Mouse (Mus musculus): ENCODE results near the gene Col13a1. TPM values are rescaled to one million over a fixed set of nuclear protein-coding genes. Genes with fewer than 3 reads are reported as not detected.

Col13a1 gene
- polyA plus RNA-seq (2012; rRNA removed), result 7.0 and 10.2 TPM in 2 replicates
- 5.5 and 6.4 TPM in 2 replicates for polyA plus RNA-seq (2014; fragmentation: Nextera tagmentation; extraction: Ambion mirVana)

DNA sequence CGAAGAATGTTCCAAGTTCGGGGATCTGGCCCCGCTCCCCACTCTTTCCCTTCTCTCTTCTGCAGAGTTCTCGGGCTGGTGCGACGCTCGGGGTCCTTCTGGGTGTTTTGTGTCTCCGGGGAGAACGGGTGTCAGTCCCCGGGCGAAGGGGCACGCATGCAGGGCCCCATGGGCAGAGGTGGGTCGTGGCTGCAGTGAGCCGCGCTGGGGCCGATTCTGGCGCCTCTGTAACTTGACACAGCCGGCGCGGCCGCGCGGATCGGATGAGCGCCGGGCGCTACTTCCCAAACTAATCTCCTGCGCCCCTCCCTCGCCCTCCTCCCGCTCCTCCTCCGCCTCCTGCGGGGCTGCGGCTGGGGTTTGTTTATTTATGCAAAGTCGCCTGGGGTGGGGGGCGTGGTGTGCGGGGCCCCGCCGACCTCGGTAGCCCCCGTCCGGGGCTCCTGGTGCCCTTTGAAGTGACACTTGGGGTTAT is at the start of gene Col13a1:
Col13a1 (minus strand) TSS at position 243 of the 475 bp plus-strand sequence.
- peak; percentile 57 for DNase-seq (ENCODE audit: low spot score)
- Histone ChIP-seq H3K27me3 (ENCODE audit: control insufficient read depth, insufficient read depth, low read length) (peaks cover 40% of the 10 kb centered on the region), H3K4me1 (ENCODE audit: control insufficient read depth, insufficient read depth, low read length) (peaks cover 19% of the 10 kb centered on the region), H3K9me3 (ENCODE audit: control insufficient read depth, low read length) (no peaks in the 10 kb centered on the region), H3K4me3 (replicated peaks; ENCODE audit: low read length) (peak within 1 kb of the TSS; percentile 48), H3K27ac (replicated peaks; ENCODE audit: low read depth, low read length) (no peak within 1 kb of the TSS), H3K36me3 (ENCODE audit: control insufficient read depth, insufficient read depth, low read length) (no peaks in the 10 kb centered on the region), H3K4me2 (replicated peaks; ENCODE audit: low read depth, low read length, severe bottlenecking) (peak within 1 kb of the TSS; percentile 94), H3K9ac (ENCODE audit: low read depth, low read length, severe bottlenecking) (peak within 1 kb of the TSS; percentile 51)
- ATAC-seq (ENCODE audit: low FRiP score, low read depth), result peak; percentile 35; the same call in 1 of the 2 replicates
- 0% methylated on average over 32 of the region's 41 CpGs for WGBS
- no peak for TF ChIP-seq POLR2A (IDR thresholded peaks at IDR 0.05; ENCODE audit: borderline replicate concordance, extremely low read depth, insufficient read depth, insufficient read length)

DNA sequence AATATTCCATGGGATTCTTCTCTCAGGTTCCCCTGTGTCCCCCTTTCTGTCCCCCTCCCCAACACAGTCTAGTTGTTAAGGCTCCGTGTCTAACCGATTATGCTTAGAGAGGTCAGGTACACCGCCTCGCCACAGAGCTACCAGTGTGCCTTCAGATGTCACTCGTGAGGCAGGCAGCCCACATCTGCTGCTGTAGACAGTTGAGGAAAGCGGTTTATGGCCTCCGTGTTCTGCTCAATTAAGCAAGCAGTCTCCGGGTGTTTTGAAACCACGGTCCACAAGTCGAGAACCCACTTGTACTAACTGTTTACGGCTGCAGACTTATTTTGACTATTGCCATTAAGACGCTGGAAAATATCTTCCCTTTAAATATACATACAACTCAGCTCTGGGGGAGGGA is 48.8 kb upstream of the Col13a1 start:
- Histone ChIP-seq H3K27me3 (ENCODE audit: control insufficient read depth, insufficient read depth, low read length) (no peaks in the 10 kb centered on the region), H3K4me3 (replicated peaks; ENCODE audit: low read length) (no peak overlapping the region), H3K9ac (ENCODE audit: low read depth, low read length, severe bottlenecking) (no peak overlapping the region), H3K27ac (replicated peaks; ENCODE audit: low read depth, low read length) (no peak overlapping the region), H3K4me1 (ENCODE audit: control insufficient read depth, insufficient read depth, low read length) (peaks cover 5% of the 10 kb centered on the region; the same call in 1 of the 2 replicates), H3K4me2 (replicated peaks; ENCODE audit: low read depth, low read length, severe bottlenecking) (no peak overlapping the region), H3K36me3 (ENCODE audit: control insufficient read depth, insufficient read depth, low read length) (no peaks in the 10 kb centered on the region), H3K9me3 (ENCODE audit: control insufficient read depth, low read length) (0 out of 2 replicates have a peak, but pooled peaks cover 3% of the 10 kb centered on the region)
- TF ChIP-seq POLR2A (IDR thresholded peaks at IDR 0.05; ENCODE audit: borderline replicate concordance, extremely low read depth, insufficient read depth, insufficient read length), result no peak
- 37% methylated on average over 12 of the region's 12 CpGs for WGBS
- DNase-seq (ENCODE audit: low spot score), result no peak
- no peak for ATAC-seq (ENCODE audit: low FRiP score, low read depth)

DNA sequence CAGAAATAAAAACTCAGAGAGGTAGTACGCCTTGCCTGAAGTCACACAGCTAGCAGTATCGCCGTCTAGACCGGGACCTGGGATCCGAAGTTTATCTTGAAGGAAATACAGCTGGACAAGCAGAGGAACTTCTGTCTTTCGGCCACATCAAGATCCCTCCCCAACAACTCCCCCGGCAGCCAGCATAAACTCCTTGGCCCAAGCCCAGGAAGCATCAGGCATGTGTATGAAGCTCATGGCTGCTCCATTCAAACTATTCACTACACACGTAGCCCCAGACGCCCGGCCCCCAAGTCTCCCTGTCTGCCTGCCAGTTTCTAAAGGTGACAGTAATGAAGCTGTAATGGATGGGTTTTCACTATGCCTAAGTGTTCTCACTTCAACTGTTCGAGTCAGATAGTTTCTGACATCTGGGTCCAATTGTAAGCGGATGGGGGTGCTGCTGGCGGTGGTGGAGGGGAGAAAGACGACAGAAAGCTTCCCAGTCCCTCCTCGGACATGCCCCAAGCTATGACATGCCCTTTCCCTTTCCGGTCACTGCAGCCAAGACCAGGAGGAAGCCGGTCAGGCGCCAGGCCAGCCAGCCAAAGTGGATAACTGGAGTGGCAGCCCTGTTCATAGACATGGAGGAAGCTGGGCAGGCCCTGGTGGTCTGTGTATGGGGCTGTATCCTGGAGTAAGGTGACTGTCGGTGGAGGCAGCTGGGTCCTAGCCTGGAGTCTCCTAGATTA is 45.1 kb upstream of the Col13a1 start:
- H3K9ac ChIP-seq (ENCODE audit: low read depth, low read length, severe bottlenecking), result no peak overlapping the region
- H3K36me3 ChIP-seq (ENCODE audit: control insufficient read depth, insufficient read depth, low read length), result no peaks in the 10 kb centered on the region
- H3K4me2 ChIP-seq (replicated peaks; ENCODE audit: low read depth, low read length, severe bottlenecking), result no peak overlapping the region
- peaks cover 5% of the 10 kb centered on the region; the same call in 1 of the 2 replicates for H3K4me1 ChIP-seq (ENCODE audit: control insufficient read depth, insufficient read depth, low read length)
- DNase-seq (ENCODE audit: low spot score) (peak; percentile 64), ATAC-seq (ENCODE audit: low FRiP score, low read depth) (no peak)
- H3K9me3 ChIP-seq (ENCODE audit: control insufficient read depth, low read length), result no peaks in the 10 kb centered on the region
- H3K27ac ChIP-seq (replicated peaks; ENCODE audit: low read depth, low read length), result no peak overlapping the region
- H3K4me3 ChIP-seq (replicated peaks; ENCODE audit: low read length), result no peak overlapping the region
- no peaks in the 10 kb centered on the region for H3K27me3 ChIP-seq (ENCODE audit: control insufficient read depth, insufficient read depth, low read length)
- TF ChIP-seq POLR2A (IDR thresholded peaks at IDR 0.05; ENCODE audit: borderline replicate concordance, extremely low read depth, insufficient read depth, insufficient read length), result no peak
- 35% methylated on average over 19 of the region's 19 CpGs for WGBS

DNA sequence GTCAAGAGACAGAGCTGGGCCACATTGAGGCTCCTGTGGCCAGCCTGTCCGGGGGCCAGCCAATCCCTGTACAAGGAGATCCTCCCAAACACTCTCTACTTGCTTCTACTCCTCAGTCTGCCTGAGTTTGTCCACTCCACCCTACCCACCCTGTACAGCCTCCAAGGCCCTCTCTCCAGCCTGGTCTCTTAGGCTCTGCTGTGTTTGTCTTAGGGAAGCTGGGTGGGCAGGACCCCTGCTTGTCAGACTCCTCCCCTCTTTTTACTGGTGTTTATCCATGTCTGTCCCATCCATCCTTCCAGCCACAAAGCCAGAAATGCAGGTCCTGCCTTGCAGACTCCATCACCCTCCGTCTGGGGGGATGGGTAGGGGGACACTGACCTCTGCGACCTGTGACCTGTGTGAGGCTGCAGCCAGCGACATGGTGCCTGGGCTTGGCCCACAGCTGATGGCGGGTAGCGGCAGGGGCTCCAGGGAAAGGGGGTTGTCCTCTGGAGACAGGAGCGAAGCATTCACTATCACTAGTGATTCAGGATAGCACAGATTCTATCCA is 41.2 kb upstream of the Col13a1 start:
- no peak overlapping the region for H3K27ac ChIP-seq (replicated peaks; ENCODE audit: low read depth, low read length)
- H3K27me3 ChIP-seq (ENCODE audit: control insufficient read depth, insufficient read depth, low read length), result no peaks in the 10 kb centered on the region
- no peak overlapping the region for H3K9ac ChIP-seq (ENCODE audit: low read depth, low read length, severe bottlenecking)
- no peak overlapping the region for H3K4me3 ChIP-seq (replicated peaks; ENCODE audit: low read length)
- no peaks in the 10 kb centered on the region for H3K9me3 ChIP-seq (ENCODE audit: control insufficient read depth, low read length)
- ATAC-seq (ENCODE audit: low FRiP score, low read depth), result no peak
- WGBS, result 38% methylated on average over 7 of the region's 7 CpGs
- DNase-seq (ENCODE audit: low spot score), result no peak
- H3K4me1 ChIP-seq (ENCODE audit: control insufficient read depth, insufficient read depth, low read length), result peaks cover 5% of the 10 kb centered on the region; the same call in 1 of the 2 replicates
- TF ChIP-seq POLR2A (IDR thresholded peaks at IDR 0.05; ENCODE audit: borderline replicate concordance, extremely low read depth, insufficient read depth, insufficient read length), result no peak
- H3K4me2 ChIP-seq (replicated peaks; ENCODE audit: low read depth, low read length, severe bottlenecking), result no peak overlapping the region
- no peaks in the 10 kb centered on the region for H3K36me3 ChIP-seq (ENCODE audit: control insufficient read depth, insufficient read depth, low read length)

DNA sequence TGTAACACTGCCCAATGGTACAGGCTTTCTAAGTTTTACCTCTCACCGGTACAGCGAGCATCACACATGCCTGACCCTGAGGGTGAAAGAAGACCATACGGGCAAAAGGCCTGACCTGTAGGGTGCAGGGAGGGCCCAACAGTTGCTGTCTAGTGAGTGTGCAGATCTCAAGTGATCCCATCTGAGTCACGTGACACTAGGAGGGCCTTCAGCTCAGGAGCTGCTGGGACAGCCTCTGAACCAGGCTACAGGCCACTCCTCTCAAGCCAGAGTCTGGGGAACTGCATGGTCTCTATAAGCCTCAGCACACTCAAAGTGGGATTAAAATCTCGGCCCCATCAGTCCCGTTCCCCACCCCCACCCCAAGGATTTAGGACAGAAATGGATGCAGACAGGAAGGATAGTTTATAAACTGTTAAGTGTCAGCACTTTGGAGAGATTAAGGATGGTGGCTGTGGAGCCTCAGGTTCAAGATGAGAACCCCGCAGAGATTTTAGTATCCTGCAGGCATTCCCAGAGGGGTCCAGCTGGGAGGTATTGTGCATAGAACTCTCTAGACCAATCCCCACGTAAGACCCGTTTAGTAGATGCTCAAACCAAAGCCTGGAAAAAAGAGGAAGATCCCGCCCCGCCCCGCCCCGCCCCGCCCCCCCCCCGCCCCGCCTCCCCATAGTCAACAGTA is 40.6 kb upstream of the Col13a1 start:
- TF ChIP-seq POLR2A (IDR thresholded peaks at IDR 0.05; ENCODE audit: borderline replicate concordance, extremely low read depth, insufficient read depth, insufficient read length), result no peak
- Histone ChIP-seq H3K27ac (replicated peaks; ENCODE audit: low read depth, low read length) (no peak overlapping the region), H3K36me3 (ENCODE audit: control insufficient read depth, insufficient read depth, low read length) (no peaks in the 10 kb centered on the region), H3K27me3 (ENCODE audit: control insufficient read depth, insufficient read depth, low read length) (no peaks in the 10 kb centered on the region), H3K4me2 (replicated peaks; ENCODE audit: low read depth, low read length, severe bottlenecking) (no peak overlapping the region), H3K9ac (ENCODE audit: low read depth, low read length, severe bottlenecking) (no peak overlapping the region), H3K4me3 (replicated peaks; ENCODE audit: low read length) (no peak overlapping the region), H3K9me3 (ENCODE audit: control insufficient read depth, low read length) (no peaks in the 10 kb centered on the region), H3K4me1 (ENCODE audit: control insufficient read depth, insufficient read depth, low read length) (peaks cover 5% of the 10 kb centered on the region; the same call in 1 of the 2 replicates)
- ATAC-seq (ENCODE audit: low FRiP score, low read depth) (no peak), DNase-seq (ENCODE audit: low spot score) (no peak)
- 39% methylated on average over 9 of the region's 16 CpGs for WGBS

Measured in limb, embryonic 14.5 days (tissue).